Mouse (Mus musculus) intestine, postnatal 0 days (tissue): ENCODE results near the gene L1td1. TPM values are rescaled to one million over a fixed set of nuclear protein-coding genes. Genes with fewer than 3 reads are reported as not detected.
A peak's percentile ranks its signal among the peaks of the same experiment; 100 is the strongest.

Experiments used
- ATAC-seq: fragments of 200-750 bp; cut with Nextera tagmentation; 2 replicates; pipeline ENCODE4 v1.8.0; 2017; ENCODE audit warnings: mild to moderate bottlenecking, moderate TSS enrichment, moderate library complexity
- H3K27ac ChIP-seq: fragments of 300-500 bp; sonication (generic); 2 replicates; pipeline ENCODE4 v1.5.1; 2014; ENCODE audit warnings: mild to moderate bottlenecking, low read depth, low read length, moderate library complexity
- H3K27me3 ChIP-seq: fragments of 300-500 bp; sonication (generic); replicated peaks from 2 replicates; pipeline ENCODE4 v1.6.1; 2014; ENCODE audit warnings: low read length, mixed read lengths; ENCODE audit not compliant: control insufficient read depth, insufficient read depth
- H3K36me3 ChIP-seq: fragments of 300-500 bp; sonication (generic); 2 replicates; pipeline ENCODE4 v1.6.1; 2014; ENCODE audit warnings: mild to moderate bottlenecking, moderate library complexity; ENCODE audit not compliant: control insufficient read depth, insufficient read depth
- H3K4me1 ChIP-seq: fragments of 300-500 bp; sonication (generic); replicated peaks from 2 replicates; pipeline ENCODE4 v1.6.1; 2014; ENCODE audit warnings: antibody characterized with exemption, low read length, mixed read lengths; ENCODE audit not compliant: control insufficient read depth, insufficient read depth
- H3K4me2 ChIP-seq: fragments of 300-500 bp; sonication (generic); replicated peaks from 2 replicates; pipeline ENCODE4 v1.6.1; 2014; ENCODE audit warnings: low read depth, mild to moderate bottlenecking, moderate library complexity
- H3K4me3 ChIP-seq: fragments of 300-500 bp; sonication (generic); 2 replicates; pipeline ENCODE4 v1.5.1; 2014; ENCODE audit warnings: low read depth, low read length
- H3K9ac ChIP-seq: fragments of 300-500 bp; sonication (generic); 2 replicates; pipeline ENCODE4 v1.6.1; 2014; ENCODE audit warnings: mild to moderate bottlenecking, low read depth, low read length
- H3K9me3 ChIP-seq: fragments of 300-500 bp; sonication (generic); 2 replicates; pipeline ENCODE4 v1.6.1; 2016; ENCODE audit warnings: mixed run types; ENCODE audit not compliant: control insufficient read depth
- CTCF ChIP-seq: sonication (generic); IDR thresholded peaks from 2 replicates; pipeline ENCODE4 v1.5.1; 2016; ENCODE audit warnings: low read depth, mild to moderate bottlenecking, control low read depth, antibody characterized with exemption, moderate library complexity
- WGBS: fragments of 180-500 bp; shearing (Covaris S2); extraction: QIAGEN DNeasy Blood & Tissue Kit; methylation state at CpG from one replicate; pipeline ENCODE4 v1.1.7; 2014; 5-methylcytosine and 5-hydroxymethylcytosine counted together
- polyA plus RNA-seq: library from polyadenylated mRNA; unstranded; fragments of >200 nt; fragmentation: Nextera tagmentation; extraction: Ambion mirVana; gene quantifications from 2 replicates; pipeline ENCODE4 v1.2.1, GENCODE M21; 2015

L1td1 gene
- not detected in 2 replicates for polyA plus RNA-seq

- 13% methylated on average over 29 of the region's 29 CpGs for WGBS
- Histone ChIP-seq H3K4me3 (peak within 1 kb of the TSS; percentile 7; the same call in 1 of the 2 replicates), H3K9ac (0 out of 2 replicates have a peak within 1 kb of the TSS, but pooled peaks have one; percentile 7), H3K36me3 (no peaks in the 10 kb centered on the region), H3K27me3 (peaks cover 12% of the 10 kb centered on the region; the same call in 1 of the 2 replicates), H3K9me3 (no peaks in the 10 kb centered on the region), H3K27ac (no peak within 1 kb of the TSS), H3K4me1 (no peaks in the 10 kb centered on the region), H3K4me2 (peak within 1 kb of the TSS; percentile 51)
- no peak for ATAC-seq
- TF ChIP-seq CTCF: no peak
These were observed at the start of gene L1td1 for GRCm38 (mm10) chr4:98726590-98727237. L1td1 (plus strand) TSS chr4:98726734.

DNA sequence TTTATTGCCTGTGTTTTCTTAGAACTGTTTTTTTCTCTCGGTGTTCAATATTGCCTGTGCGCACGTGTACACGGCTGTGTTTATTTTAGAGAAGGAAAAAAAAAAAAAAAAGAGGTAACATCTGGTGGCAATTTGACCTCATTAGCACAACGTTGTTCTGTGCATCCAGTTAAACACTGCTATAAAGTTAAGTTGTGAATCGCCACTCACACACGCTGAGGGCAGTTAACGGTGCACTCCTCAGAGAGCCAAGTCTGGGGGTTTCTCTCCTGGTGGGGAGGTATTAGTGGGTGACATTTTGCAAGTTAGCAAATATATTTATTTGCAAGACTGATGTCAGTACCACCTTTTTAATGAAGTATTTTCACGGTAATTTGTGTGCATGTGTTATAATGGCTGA lies 49.0 kb upstream of the L1td1 start:
- Histone ChIP-seq H3K27me3 (no peaks in the 10 kb centered on the region), H3K4me1 (no peaks in the 10 kb centered on the region), H3K4me2 (no peak overlapping the region), H3K36me3 (peaks cover 12% of the 10 kb centered on the region; the same call in 1 of the 2 replicates), H3K4me3 (no peak overlapping the region), H3K9me3 (no peaks in the 10 kb centered on the region), H3K27ac (no peak overlapping the region), H3K9ac (no peak overlapping the region)
- no peak for ATAC-seq
- 60% methylated on average over 9 of the region's 9 CpGs for WGBS
- TF ChIP-seq CTCF: no peak

- Histone ChIP-seq H3K27ac (no peak overlapping the region), H3K9ac (no peak overlapping the region), H3K36me3 (peaks cover 20% of the 10 kb centered on the region), H3K27me3 (no peaks in the 10 kb centered on the region), H3K9me3 (peaks cover 4% of the 10 kb centered on the region; the same call in 1 of the 2 replicates), H3K4me3 (no peak overlapping the region), H3K4me1 (no peaks in the 10 kb centered on the region), H3K4me2 (no peak overlapping the region)
- no peak for ATAC-seq
- no peak for TF ChIP-seq CTCF
- WGBS: 83% methylated on average over 11 of the region's 11 CpGs
These were observed 39.8 kb upstream of the L1td1 start for GRCm38 (mm10) chr4:98686678-98687267.

- 92% methylated on average over 11 of the region's 11 CpGs for WGBS
- TF ChIP-seq CTCF: no peak
These were observed 38.4 kb upstream of the L1td1 start for GRCm38 (mm10) chr4:98688116-98688515.

GRCm38 (mm10) chr4:98688520-98688919 lies 38.0 kb upstream of the L1td1 start:
- 82% methylated on average over 9 of the region's 9 CpGs for WGBS
- H3K36me3 ChIP-seq: peaks cover 20% of the 10 kb centered on the region
- H3K27me3 ChIP-seq: no peaks in the 10 kb centered on the region
- no peak overlapping the region for H3K27ac ChIP-seq
- no peak overlapping the region for H3K9ac ChIP-seq
- TF ChIP-seq CTCF: no peak
- H3K4me2 ChIP-seq: no peak overlapping the region
- no peak overlapping the region for H3K4me3 ChIP-seq
- no peak for ATAC-seq
- peaks cover 4% of the 10 kb centered on the region; the same call in 1 of the 2 replicates for H3K9me3 ChIP-seq
- no peaks in the 10 kb centered on the region for H3K4me1 ChIP-seq

More at GRCm38 (mm10) chr4:98688116-98688515, 38.4 kb upstream of the L1td1 start:
- no peak overlapping the region for H3K27ac ChIP-seq
- no peaks in the 10 kb centered on the region for H3K4me1 ChIP-seq
- ATAC-seq: no peak
- H3K4me3 ChIP-seq: no peak overlapping the region
- H3K9me3 ChIP-seq: peaks cover 4% of the 10 kb centered on the region; the same call in 1 of the 2 replicates
- H3K36me3 ChIP-seq: peaks cover 20% of the 10 kb centered on the region
- H3K9ac ChIP-seq: no peak overlapping the region
- H3K4me2 ChIP-seq: no peak overlapping the region
- H3K27me3 ChIP-seq: no peaks in the 10 kb centered on the region

DNA sequence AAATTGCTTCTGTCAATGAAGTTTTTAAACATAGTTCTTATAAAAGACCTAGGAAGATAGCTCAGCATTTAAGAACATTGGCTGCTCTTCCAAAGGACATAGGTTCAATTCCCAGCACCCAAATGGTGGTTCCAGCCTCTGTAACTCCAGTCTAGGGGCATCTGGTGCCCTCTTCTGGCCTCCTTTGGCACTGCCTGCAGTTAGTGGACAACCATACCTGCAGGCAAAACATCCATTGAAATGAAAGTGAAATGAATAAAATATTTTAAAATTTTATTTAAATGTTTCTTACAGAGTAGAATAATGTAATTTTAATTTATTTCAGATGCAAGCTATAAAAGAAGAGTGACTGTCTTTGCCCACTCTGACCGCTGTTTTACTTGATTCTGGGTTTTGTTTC lies 36.5 kb upstream of the L1td1 start:
- H3K9me3 ChIP-seq: peaks cover 4% of the 10 kb centered on the region; the same call in 1 of the 2 replicates
- WGBS: 90% methylated on average over 1 of the region's 1 CpGs
- no peak overlapping the region for H3K4me2 ChIP-seq
- H3K27me3 ChIP-seq: no peaks in the 10 kb centered on the region
- no peak overlapping the region for H3K4me3 ChIP-seq
- TF ChIP-seq CTCF: peak; percentile 40
- no peak overlapping the region for H3K27ac ChIP-seq
- H3K36me3 ChIP-seq: peaks cover 20% of the 10 kb centered on the region
- no peak for ATAC-seq
- no peaks in the 10 kb centered on the region for H3K4me1 ChIP-seq
- H3K9ac ChIP-seq: no peak overlapping the region
